Mouse (Mus musculus) brain, adult 2 months (tissue): ENCODE data around the gene Urb2.

Source experiments
- DNase-seq: peaks from one replicate; pipeline ENCODE4 v3.0.0; 2011; ENCODE audit warnings: low read depth, low spot score

Gene Urb2

DNA sequence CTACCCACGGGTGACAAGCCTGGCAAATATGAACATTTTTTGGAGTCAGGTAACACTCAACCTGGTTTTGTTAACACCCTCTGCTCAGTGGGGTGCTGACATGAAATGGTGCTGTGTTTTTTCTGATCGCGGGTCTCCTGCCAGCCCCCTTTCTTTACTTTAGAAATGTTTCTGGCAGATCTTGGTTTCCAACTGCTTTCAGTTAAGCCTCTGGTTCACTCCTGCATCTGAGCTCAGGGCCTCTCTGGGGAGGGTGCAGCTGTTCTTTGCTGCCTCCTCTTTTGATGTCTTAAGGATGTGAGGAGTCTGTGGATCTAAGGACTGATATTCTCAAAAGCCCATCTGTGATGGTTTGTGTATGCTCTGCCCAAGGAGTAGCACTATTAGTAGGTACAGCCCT is 55.1 kb downstream of the Urb2 start:
- DNase-seq, result no peak

DNA sequence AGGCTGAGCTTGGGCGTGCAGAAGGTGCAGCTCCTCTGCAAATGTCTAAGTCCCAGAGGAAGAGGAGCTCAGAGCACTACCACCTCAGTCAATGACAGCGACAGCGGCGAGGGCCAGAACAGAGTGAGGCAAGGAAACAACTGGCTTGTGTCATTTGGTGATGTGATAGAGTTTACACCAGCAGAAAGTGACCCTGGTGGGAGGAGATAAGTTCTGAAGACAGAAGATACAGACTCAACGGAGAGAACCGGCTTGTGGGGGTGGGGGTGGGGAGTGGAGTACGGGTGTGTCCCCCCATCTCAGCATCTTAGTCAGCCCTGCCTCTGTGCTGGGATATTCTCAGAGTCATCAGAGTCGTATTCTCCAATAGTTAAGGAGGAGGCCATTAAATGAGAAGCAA is 56.1 kb downstream of the Urb2 start:
- no peak for DNase-seq

- DNase-seq, result no peak
Observed at GRCm38 (mm10) chr8:124077998-124078397, 56.7 kb downstream of the Urb2 start.

- DNase-seq, result peak; percentile 77
Observed at GRCm38 (mm10) chr8:124078969-124079368, 57.7 kb downstream of the Urb2 start.

GRCm38 (mm10) chr8:124080467-124081326 is 59.4 kb downstream of the Urb2 start:
- peak; percentile 66 for DNase-seq

- peak; percentile 64 for DNase-seq
Observed at GRCm38 (mm10) chr8:124082616-124083015, 61.3 kb downstream of the Urb2 start.

DNA sequence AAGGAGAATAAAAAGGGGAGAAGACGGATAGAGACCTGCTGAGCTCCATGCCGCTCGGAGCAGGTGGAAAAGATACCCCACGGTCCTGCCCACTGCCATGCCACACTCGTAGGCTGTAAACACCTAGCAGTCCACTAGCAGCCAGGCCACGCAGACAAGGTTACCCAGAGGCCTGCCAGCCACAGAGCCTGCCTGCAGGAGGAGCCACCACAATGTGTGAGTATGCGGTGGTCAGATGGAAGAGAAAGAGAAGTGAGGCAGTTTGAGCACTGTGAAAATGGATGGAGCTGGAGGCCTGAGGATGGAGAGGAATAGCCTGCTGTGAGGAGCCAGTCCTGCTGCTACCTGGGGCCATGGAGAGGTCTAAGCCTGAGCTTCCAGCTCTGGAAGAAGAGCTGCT is 62.3 kb downstream of the Urb2 start:
- DNase-seq, result no peak

DNA sequence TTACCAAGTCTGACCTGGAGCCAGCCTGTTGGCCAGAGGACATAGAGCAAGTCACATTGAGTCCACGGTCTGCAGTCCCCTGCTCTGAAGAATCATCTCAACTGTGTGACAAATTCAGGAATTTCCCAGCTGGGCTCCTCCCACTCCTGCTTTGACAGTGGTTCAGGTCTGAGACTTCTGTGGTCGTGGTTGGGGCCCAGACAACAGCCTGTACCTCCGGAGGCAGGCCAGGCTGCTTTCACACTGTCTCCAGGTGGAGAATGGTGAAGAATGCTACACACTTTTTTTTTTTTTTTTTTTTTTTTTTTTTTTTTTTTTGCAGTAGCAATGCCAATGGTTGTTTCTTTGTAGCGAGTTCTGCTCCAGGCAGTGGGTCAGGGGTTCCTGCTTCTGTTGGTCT is 64.4 kb downstream of the Urb2 start:
- no peak for DNase-seq

DNA sequence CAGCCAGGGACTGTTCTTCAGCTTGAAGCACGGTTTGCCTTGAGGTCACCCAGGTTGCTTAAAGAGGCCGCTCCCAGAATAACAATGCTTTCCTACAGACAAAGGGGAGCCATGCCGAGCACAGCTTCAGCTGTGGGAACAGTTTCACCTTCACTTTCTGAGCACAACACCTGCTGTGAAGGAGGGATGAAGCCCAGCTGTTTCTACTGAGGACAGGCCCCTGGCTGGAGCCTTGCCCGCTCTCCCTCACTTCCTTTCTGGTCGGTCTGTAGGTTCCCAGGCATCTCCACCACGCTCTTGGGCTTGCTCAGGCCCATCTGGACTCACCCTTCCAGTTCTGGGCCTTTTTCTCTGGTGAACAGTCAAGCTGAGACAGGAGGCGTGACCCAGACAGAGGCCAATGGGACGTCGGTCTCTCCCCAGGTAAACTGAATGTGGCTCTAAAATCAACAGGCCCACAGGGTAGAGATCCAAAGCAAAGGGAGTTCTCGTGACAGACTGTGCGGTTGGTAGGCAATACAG is 66.8 kb downstream of the Urb2 start:
- no peak for DNase-seq

DNA sequence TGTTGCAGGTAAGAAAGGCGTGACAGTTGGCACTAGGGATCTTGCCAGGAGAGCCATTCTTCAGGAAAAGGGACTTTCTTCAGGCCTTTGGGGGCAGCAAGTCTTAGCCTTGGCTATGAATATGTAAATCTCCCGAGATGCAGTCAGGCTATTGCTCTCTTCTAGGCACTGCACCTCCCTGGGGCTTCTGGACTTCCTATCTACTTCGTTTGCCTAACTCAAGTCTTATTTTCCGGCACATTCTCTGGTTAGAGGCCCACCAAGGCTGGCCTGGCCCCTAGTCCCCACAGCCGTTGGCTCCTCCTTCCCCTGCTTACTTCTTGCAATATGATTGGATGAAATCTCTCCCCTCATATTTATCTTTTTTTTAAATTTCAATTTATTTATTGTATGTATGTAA is 67.7 kb downstream of the Urb2 start:
- DNase-seq, result no peak

GRCm38 (mm10) chr8:124090473-124090872 is 69.2 kb downstream of the Urb2 start:
- DNase-seq, result no peak
